Mouse (Mus musculus): ENCODE measurements around the gene Pgk1. TPM values are rescaled to one million over a fixed set of nuclear protein-coding genes. Genes with fewer than 3 reads are reported as not detected.
"Not testable (repeated sequence)": the region's sequence is repeated elsewhere in the genome, so short reads cannot be mapped to it uniquely, and the experiment has no call there.

Gene Pgk1
- polyA plus RNA-seq, 1 experiment from 2014 or later, result 720 TPM

DNA sequence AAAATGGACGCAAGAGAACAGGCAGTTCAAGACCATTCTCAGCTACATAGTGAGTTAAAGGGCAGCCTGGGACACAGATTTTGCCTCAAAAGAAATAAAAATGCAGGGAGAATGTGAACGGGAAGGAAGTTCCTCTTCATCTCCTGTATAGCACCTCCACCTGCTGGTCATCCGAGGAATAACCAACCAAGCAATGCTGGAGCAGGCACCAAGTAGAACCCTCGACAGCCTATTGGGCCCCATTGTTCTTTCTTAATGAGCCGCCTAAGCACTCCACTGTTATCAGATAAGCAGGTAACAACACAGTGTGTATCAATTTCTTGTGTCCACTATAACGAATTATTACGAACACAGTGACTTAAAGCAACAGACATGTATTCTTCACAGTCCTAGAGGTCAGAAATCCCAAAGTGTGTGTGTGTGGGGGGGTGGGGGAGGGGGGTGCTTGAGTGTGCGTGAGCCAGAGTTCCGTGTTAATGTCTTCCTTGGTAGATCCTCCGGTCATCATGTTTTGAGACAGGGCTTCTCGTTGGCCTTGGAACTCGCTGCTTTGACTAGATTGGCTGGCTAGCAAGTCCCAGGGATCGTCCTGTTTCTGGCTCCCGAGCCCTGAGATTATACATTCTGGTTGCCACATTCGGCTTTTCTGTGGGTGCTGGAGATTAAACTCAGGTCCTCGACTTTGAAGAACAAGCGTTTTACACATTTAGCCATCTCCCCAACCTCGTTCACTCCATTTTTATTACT lies 15.6 kb upstream of the Pgk1 start:
- TF ChIP-seq CTCF (IDR thresholded peaks at IDR 0.05), result peak; percentile 84
- peaks cover 20% of the 10 kb centered on the region for H3K27me3 ChIP-seq
- CTCF ChIA-PET, result interaction anchor here (0.7 to 1.6 kb wide), 8 partner anchors 10 to 145 kb away, joined by 3 to 12 read pairs (median 4); partner anchors contain the start of genes Atp7a and Pgk1
- ATAC-seq, result peak; percentile 88
- POLR2A ChIA-PET, result interaction anchor here (0.5 kb wide), 1 partner anchor 23 kb away, joined by 5 read pairs; no protein-coding TSS in a partner anchor
- DNase-seq (ENCODE audit: low read depth, low spot score), result no peak
- in situ Hi-C loops (cut with MboI; ENCODE audit: low pct_unique_long_range_greater_than_20kb), result no loop called here

GRCm38 (mm10) chrX:106171853-106172154 lies 15.1 kb upstream of the Pgk1 start:
- H3K27me3 ChIP-seq, result peaks cover 16% of the 10 kb centered on the region
- DNase-seq (ENCODE audit: low read depth, low spot score) (no peak), ATAC-seq (no peak)
- in situ Hi-C loops (cut with MboI; ENCODE audit: low pct_unique_long_range_greater_than_20kb), result no loop called here
- ChIA-PET CTCF (no interaction called here), POLR2A (interaction anchor here (0.5 kb wide), 1 partner anchor 23 kb away, joined by 5 read pairs; no protein-coding TSS in a partner anchor)
- TF ChIP-seq CTCF (IDR thresholded peaks at IDR 0.05), result no peak

DNA sequence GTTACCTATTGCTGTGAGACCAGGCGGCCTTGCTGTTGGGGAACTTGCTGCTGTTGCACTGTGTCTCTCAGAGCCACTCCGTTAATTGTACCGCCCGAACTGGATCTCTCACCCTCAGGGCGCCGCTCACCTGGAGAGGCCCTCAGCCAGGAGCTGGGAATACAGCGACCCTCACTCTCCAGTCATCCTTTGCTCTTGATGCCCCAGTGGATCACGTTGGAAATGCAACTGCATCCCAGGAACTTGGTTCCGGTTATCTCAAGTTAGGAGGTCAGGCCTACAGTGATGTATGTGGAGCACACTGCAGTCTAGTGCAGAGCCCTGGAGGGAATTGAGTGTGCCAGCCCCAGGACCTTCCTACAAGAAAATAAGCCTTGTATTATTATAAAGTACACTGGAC lies 10.6 kb upstream of the Pgk1 start:
- DNase-seq (ENCODE audit: low read depth, low spot score) (no peak), ATAC-seq (no peak)
- in situ Hi-C loops (cut with MboI; ENCODE audit: low pct_unique_long_range_greater_than_20kb), result loop anchor here (25.0 kb wide), 1 partner anchor 1064 kb away; the partner anchor contains the start of gene Magee1
- H3K27me3 ChIP-seq, result peaks cover 21% of the 10 kb centered on the region
- ChIA-PET POLR2A (no interaction called here), CTCF (no interaction called here)
- TF ChIP-seq CTCF (IDR thresholded peaks at IDR 0.05), result no peak

DNA sequence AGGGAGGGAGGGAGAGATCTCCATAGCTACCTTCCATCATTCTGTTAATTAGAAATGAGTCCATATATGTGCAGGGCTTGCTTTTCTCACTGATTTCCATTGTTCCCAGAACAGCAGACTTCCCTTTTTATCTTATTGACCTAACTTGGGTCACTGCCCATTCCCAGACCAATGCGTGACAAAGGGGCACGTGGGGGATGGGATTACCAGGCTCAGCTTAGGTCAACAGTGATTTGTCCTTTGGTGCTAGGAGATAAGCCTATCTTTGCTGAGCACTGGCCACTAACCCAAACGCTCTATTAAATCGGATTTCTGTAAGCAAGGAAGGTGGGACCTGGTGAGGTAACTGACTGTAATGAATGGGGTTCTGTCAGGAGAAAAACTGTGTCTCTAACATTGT lies 2.6 kb upstream of the Pgk1 start:
- in situ Hi-C loops (cut with MboI; ENCODE audit: low pct_unique_long_range_greater_than_20kb), result loop anchor here (25.0 kb wide), 1 partner anchor 1072 kb away; the partner anchor contains the start of gene Magee1
- ChIA-PET CTCF (no interaction called here), POLR2A (interaction anchor here (2.0 kb wide), 1 partner anchor 20 kb away, joined by 4 read pairs; no protein-coding TSS in a partner anchor)
- peaks cover 9% of the 10 kb centered on the region for H3K27me3 ChIP-seq
- no peak for TF ChIP-seq CTCF (IDR thresholded peaks at IDR 0.05)
- ATAC-seq, result no peak
- DNase-seq (ENCODE audit: low read depth, low spot score), result no peak

- in situ Hi-C loops (cut with MboI; ENCODE audit: low pct_unique_long_range_greater_than_20kb), result loop anchor here (25.0 kb wide), 1 partner anchor 1073 kb away; the partner anchor contains the start of gene Magee1
- DNase-seq (ENCODE audit: low read depth, low spot score), result no peak
- no peak for TF ChIP-seq CTCF (IDR thresholded peaks at IDR 0.05)
- POLR2A ChIA-PET, result interaction anchor here (2.0 to 2.2 kb wide), 2 partner anchors 21 to 159 kb away, joined by 4 to 6 read pairs; partner anchors contain the start of gene Atp7a
- H3K27me3 ChIP-seq, result peaks cover 11% of the 10 kb centered on the region
- ATAC-seq, result no peak
- CTCF ChIA-PET, result interaction anchor here (0.8 to 2.2 kb wide), 5 partner anchors 15 to 167 kb away, joined by 3 to 8 read pairs (median 3); no protein-coding TSS in a partner anchor
These were observed 1.2 kb upstream of the Pgk1 start for GRCm38 (mm10) chrX:106185706-106186105.

- ChIA-PET CTCF (interaction anchor here (1.4 to 2.2 kb wide), 2 partner anchors 17 to 161 kb away, joined by 3 to 8 read pairs; partner anchors contain the start of gene Atp7a), POLR2A (interaction anchor here (0.6 to 2.2 kb wide), 3 partner anchors 157 to 172 kb away, joined by 3 to 6 read pairs (median 6); partner anchors contain the start of genes Atp7a and Cox7b)
- peaks cover 9% of the 10 kb centered on the region for H3K27me3 ChIP-seq
- in situ Hi-C loops (cut with MboI; ENCODE audit: low pct_unique_long_range_greater_than_20kb), result loop anchor here (25.0 kb wide), 1 partner anchor 1075 kb away; the partner anchor contains the start of gene Magee1
- ATAC-seq, result no peak
- no peak for DNase-seq (ENCODE audit: low read depth, low spot score)
- no peak for TF ChIP-seq CTCF (IDR thresholded peaks at IDR 0.05)
These were observed 837 bp downstream of the Pgk1 start for GRCm38 (mm10) chrX:106187737-106188136.

DNA sequence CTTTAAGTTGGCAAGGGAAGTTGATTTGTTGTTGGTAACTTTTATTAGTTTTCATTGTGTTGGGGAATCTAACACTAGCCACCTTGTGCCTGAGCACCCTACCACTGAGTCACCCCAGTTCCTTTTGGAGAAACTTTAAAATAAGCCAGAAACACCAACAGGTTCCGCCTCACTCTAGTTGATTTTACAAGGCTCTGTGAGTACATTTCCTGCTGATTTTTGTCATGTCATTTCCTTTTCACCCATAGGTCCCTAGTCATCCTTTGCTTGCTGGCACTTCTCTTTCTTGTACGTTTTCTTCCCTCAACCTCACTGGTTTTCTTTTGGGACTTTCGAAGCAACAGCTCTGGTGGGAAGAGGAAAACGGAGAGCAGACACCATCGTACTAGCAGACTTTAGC lies 2.5 kb downstream of the Pgk1 start:
- peaks cover 9% of the 10 kb centered on the region for H3K27me3 ChIP-seq
- DNase-seq (ENCODE audit: low read depth, low spot score) (no peak), ATAC-seq (no peak)
- ChIA-PET CTCF (no interaction called here), POLR2A (no interaction called here)
- no peak for TF ChIP-seq CTCF (IDR thresholded peaks at IDR 0.05)
- in situ Hi-C loops (cut with MboI; ENCODE audit: low pct_unique_long_range_greater_than_20kb), result loop anchor here (25.0 kb wide), 1 partner anchor 1077 kb away; the partner anchor contains the start of gene Magee1

- POLR2A ChIA-PET, result no interaction called here
- ATAC-seq (no peak), DNase-seq (ENCODE audit: low read depth, low spot score) (no peak)
- H3K27me3 ChIP-seq, result peaks cover 9% of the 10 kb centered on the region
- CTCF ChIA-PET, result no interaction called here
- in situ Hi-C loops (cut with MboI; ENCODE audit: low pct_unique_long_range_greater_than_20kb), result loop anchor here (10.0 to 25.0 kb wide), 2 partner anchors 175 to 1078 kb away; partner anchors contain the start of genes Cox7b, Magee1 and Magt1
- no peak for TF ChIP-seq CTCF (IDR thresholded peaks at IDR 0.05)
These were observed 3.2 kb downstream of the Pgk1 start for GRCm38 (mm10) chrX:106190091-106190490.

DNA sequence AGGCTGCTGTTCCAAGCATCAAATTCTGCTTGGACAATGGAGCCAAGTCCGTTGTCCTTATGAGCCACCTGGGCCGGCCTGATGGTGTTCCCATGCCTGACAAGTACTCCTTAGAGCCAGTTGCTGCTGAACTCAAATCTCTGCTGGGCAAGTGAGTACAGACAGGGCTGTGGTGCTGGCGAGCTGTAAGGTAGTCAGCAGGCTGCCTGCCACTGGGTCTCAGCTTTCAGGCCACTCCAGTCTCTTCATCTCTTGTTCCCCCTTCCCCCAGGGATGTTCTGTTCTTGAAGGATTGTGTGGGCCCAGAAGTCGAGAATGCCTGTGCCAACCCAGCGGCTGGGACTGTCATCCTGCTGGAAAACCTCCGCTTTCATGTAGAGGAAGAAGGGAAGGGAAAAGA lies 7.5 kb downstream of the Pgk1 start:
- ATAC-seq; CTCF ChIA-PET; DNase-seq (ENCODE audit: low read depth, low spot score); H3K27me3 ChIP-seq: not testable (repeated sequence)
- in situ Hi-C loops (cut with MboI; ENCODE audit: low pct_unique_long_range_greater_than_20kb), result loop anchor here (10.0 to 25.0 kb wide), 2 partner anchors 180 to 1082 kb away; partner anchors contain the start of genes Cox7b, Magee1 and Magt1
- POLR2A ChIA-PET, result interaction anchor here (0.7 kb wide), 1 partner anchor 23 kb away, joined by 5 read pairs; no protein-coding TSS in a partner anchor

- in situ Hi-C loops (cut with MboI; ENCODE audit: low pct_unique_long_range_greater_than_20kb), result loop anchor here (10.0 to 25.0 kb wide), 2 partner anchors 183 to 1085 kb away; partner anchors contain the start of genes Cox7b, Magee1 and Magt1
- TF ChIP-seq CTCF (IDR thresholded peaks at IDR 0.05), result peak; percentile 63
- no peak for ATAC-seq
- no peak for DNase-seq (ENCODE audit: low read depth, low spot score)
- CTCF ChIA-PET, result no interaction called here
- POLR2A ChIA-PET, result no interaction called here
- H3K27me3 ChIP-seq, result no peaks in the 10 kb centered on the region
These were observed 10.4 kb downstream of the Pgk1 start for GRCm38 (mm10) chrX:106197308-106197707.
